Mouse (Mus musculus) stomach, postnatal 0 days (tissue): Measurements from ENCODE around the gene Ghrhr.

ENCODE experiments used
- CTCF ChIP-seq: IDR thresholded peaks from 2 replicates; pipeline ENCODE4 v1.5.1; 2016; ENCODE audit warnings: antibody characterized with exemption, low read depth, mild to moderate bottlenecking, moderate library complexity
- EP300 ChIP-seq: optimal IDR thresholded peaks from 2 replicates; pipeline ENCODE3; 2016; ENCODE audit warnings: antibody characterized with exemption

GRCm38 (mm10) chr6:55337242-55337641 is 38.9 kb upstream of the Ghrhr start:
- TF ChIP-seq CTCF (no peak), EP300 (no peak)
